Mouse (Mus musculus) frontal cortex, postnatal 10 days (tissue): Measurements from ENCODE around the gene Gm525.
A peak's percentile ranks its signal among the peaks of the same experiment; 100 is the strongest.
"Not testable (repeated sequence)": the region's sequence is repeated elsewhere in the genome, so short reads cannot be mapped to it uniquely, and the experiment has no call there.

Experiments used
- DNase-seq, 2 experiments: peaks; one replicate each; pipeline ENCODE4 v3.0.0; 2022; ENCODE audit warnings: low spot score in 2 of 2, mixed read lengths in 1 of 2

The Gm525 gene

DNA sequence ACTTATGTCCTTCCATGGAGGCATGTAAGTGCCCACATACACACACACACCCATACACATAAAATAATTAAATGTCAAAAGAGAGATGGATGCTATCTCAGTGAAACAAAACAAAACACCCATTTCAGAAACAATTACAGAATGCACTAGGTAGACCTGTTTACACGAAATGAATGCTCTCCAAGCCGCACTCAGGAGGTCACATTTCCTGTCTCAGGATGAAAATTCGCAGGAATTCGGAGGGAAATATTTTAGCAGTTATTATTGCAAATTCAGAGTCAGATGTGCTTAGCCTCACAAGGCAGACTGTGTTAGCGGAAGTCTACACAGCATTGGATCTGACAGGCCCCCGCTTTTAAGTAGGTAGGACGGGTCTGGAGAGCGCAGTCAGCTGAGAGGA lies at the start of gene Gm525:
Gm525 (plus strand) TSS at position 301 of the 400 bp plus-strand sequence.
- no peak for DNase-seq

DNA sequence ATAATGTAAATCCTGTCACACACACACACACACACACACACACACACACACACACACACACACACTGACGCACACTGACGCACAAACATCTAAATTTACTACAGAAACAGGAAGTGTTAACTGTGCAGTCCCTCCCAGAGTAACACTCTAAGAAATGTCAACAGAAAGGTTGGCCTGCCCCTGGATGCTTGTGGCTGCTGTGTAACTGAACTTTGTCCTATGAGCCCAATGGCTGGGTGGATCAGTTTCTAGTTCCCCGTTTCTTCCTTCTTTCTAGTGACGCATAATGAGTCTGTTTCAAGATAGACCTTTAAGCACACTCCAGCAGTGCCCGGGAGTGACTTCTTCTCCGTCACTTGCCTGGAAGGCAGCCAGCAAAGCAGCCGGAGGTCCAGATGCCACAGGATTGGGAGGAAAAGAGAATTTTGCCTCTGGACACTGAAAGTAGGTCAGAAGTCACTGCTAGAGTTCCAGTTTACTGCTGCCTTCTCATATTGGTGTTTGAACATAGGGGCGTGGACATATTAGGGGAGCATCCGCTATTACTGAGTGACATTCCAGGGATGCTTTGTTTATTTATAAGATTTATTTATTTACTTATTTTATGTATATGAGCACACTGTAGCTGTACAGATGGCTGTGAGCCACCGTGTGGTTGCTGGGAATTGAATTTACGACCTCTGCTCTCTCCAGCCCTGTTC lies 49.3 kb upstream of the Gm525 start:
- peak; percentile 34 to 59 for DNase-seq

DNA sequence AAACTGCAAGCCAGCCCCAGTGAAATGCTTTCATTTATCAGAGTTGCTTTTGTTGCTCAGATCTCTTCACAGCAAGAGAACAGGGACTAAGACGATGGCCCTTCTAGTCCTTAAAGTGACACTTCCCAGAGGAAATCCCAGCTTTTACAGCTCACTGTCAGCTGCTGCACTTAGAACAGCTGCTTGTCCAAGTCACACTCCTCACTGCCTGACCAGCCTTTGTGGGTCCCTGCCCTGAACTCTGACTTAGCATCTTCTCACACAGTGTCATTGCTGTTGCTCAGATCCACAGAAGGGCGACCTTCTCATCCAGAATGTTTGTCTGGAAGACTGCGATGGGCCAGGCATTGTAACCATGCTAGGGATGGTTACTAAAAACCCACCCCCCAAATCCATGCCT lies 48.0 kb upstream of the Gm525 start:
- DNase-seq: no peak

GRCm38 (mm10) chr11:89026117-89026516 lies 47.5 kb upstream of the Gm525 start:
- DNase-seq: no peak

GRCm38 (mm10) chr11:89027955-89028361 lies 45.7 kb upstream of the Gm525 start:
- no peak for DNase-seq

GRCm38 (mm10) chr11:89028871-89029405 lies 44.7 kb upstream of the Gm525 start:
- DNase-seq: no peak

GRCm38 (mm10) chr11:89030552-89030951 lies 43.1 kb upstream of the Gm525 start:
- DNase-seq: no peak

DNA sequence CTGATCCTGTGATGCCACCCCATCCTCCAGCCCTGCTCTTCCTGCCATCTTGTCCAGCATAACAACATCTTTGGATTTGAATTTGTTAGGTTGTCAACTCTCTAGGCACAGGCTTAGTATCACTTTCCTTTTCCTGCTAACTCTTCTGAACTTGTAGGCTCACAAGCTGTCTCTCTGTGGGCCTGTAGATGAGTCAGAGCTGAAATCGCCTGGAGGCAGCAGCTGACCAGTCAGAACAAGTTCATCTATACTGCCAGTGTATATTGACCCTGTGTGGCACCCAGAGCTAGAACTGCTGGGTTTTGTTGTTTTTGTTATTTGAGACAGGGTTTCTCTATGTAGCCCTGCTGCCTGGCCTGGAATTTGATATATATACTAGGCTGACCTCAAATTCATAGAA lies 42.5 kb upstream of the Gm525 start:
- no peak for DNase-seq

DNA sequence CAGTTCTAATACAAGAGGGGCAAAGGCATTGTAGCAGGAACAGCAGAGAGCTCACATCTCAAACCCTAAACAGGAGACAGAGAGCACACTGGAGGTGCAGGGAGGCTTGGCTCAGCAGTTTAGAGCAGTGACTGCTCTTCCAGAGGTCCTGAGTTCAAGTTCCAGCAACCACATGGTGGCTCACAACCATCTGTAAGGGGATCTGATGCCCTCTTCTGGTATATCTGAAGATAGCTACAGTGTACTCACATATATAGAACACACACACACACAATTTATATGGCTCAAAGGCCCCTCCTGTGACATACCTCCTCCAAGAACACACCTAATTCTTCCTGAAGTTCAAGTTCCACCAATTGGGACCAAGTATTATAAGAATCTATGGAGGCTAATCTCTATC lies 39.0 kb upstream of the Gm525 start:
- no peak for DNase-seq

- DNase-seq: no peak
These were observed 38.1 kb upstream of the Gm525 start for GRCm38 (mm10) chr11:89035552-89035951.

- DNase-seq: no peak
These were observed 35.1 kb upstream of the Gm525 start for GRCm38 (mm10) chr11:89038496-89038895.

GRCm38 (mm10) chr11:89039325-89039724 lies 34.3 kb upstream of the Gm525 start:
- DNase-seq: peak in 1 of 2 experiments; percentile 33

DNA sequence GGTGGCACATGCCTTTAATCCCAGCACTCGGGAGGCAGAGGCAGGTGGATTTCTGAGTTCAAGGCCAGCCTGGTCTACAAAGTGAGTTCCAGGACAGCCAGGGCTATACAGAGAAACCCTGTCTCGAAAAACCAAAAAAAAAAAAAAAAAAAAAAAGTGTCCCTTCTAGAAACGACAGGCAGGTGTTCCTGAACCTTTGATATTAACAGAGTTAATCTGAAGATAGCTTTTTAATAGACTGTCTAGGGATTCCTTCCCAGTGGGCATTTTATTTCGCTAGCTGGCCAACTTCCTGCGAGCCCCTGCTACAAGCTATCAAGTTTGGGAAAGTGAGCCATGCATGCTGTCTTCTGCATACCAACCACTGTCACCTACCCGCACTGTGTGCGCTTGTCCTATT lies 32.6 kb upstream of the Gm525 start:
- not testable (repeated sequence) for DNase-seq

- no peak for DNase-seq
These were observed 30.6 kb upstream of the Gm525 start for GRCm38 (mm10) chr11:89043046-89043445.

DNA sequence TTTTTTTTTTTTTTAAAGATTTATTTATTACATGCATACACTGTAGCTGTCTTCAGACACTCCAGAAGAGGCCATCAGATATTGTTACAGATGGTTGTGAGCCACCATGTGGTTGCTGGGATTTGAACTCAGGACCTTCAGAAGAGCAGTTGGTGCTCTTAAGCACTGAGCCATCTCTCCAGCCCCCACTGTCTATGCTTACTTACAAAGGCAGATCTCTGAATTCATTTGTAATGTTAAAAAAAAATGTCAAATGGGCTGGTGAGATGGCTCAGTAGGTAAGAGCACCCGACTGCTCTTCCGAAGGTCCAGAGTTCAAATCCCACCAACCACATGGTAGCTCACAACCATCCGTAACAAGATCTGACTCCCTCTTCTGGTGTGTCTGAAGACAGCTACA lies 28.1 kb upstream of the Gm525 start:
- not testable (repeated sequence) for DNase-seq

DNA sequence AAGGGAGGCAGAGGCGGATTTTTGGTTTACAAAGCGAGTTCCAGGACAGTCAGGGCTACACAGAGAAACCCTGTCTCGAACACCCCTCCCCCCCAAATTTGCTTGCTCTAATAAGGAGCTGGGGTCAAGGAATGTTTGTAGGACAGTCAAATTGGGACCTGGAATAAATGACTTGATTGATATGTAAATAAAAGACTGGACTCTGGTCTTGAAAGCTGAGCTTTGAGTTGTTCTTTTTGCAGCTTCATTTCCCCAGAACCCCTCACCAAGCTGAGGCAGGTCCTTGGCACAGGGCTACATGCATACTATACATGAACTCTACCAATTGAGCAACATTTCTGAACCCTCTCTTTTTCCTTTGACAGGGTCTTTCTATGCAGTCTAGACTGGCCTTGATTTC lies 27.6 kb upstream of the Gm525 start:
- no peak for DNase-seq

GRCm38 (mm10) chr11:89051767-89052166 lies 21.9 kb upstream of the Gm525 start:
- DNase-seq: no peak

DNA sequence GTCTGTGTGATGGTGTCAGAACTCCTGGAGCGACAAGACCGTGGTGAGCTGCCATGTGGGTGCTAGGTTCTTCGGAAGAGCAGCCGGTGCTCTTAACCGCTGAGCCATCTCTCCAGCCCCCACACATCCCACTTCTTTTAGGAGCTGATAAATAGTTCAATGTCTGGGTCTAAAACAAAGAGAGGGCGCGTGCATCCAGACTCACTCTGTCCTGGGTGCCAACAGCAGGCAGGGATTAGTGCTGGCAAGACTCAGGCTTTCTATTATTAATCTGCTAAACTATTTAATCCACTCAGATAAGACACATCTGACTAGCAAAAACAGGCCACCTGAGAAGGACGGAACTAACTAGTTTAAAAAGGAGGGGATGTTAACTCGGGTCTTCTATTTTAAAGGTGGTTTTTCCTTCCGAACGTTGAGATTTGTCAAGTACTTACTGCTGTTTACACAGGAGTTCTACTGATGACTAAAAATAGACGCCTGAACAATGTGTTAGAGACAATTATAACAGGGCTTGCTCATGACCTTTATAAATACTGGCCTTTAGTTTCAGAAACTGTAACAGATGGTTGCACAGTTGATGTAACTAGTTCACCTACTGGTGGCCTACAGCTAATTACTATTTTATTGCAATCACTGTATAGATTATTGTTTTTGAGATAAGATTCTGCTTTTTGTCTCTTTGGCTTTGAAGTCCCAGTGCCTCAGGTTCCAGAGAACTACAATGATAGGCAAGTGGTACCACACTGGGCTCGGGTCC lies 17.5 kb upstream of the Gm525 start:
- no peak for DNase-seq

- DNase-seq: no peak
These were observed 14.9 kb upstream of the Gm525 start for GRCm38 (mm10) chr11:89058515-89059270.

DNA sequence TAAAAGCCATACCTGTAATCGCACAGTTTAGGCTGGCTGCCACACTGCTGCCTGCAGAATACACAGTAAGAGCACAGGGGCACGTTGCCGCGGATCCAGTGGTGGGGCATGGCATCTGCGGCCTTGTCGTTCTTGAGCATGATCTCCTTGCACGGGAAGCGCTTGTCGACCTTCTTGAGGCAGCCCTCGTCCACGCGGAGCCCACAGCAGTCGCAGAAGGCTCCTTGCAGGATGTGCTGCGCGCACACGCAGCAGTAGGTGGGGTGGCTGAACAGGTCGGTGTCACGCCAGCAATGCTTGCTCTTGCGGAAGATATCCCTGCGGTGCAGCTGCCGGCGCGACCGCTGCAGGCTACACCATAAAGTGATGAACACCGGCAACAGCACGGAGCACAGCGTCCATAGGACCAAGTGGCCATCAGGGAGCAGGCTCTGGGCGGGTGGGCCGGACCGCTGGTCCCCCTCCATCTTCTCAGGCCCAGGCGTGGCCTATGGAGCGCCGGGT lies 13.7 kb upstream of the Gm525 start:
- DNase-seq: peak in 1 of 2 experiments; percentile 53

- DNase-seq: peak; percentile 90 to 92
These were observed 13.1 kb upstream of the Gm525 start for GRCm38 (mm10) chr11:89060423-89061089.
